Mouse (Mus musculus): ENCODE data around the gene Trpt1.

The Trpt1 gene

GRCm38 (mm10) chr19:6996006-6996405, at the start of gene Trpt1, which contains the start of gene Nudt22:
Gene Trpt1, plus strand, starts transcription at chr19:6996131.
Gene Nudt22, minus strand, starts transcription at chr19:6996117.
- DNase-seq = peak; percentile 84

GRCm38 (mm10) chr19:6947742-6948141, 48.2 kb upstream of the Trpt1 start:
- no peak for DNase-seq

- peak; percentile 66 for DNase-seq
These were observed 47.7 kb upstream of the Trpt1 start for GRCm38 (mm10) chr19:6948186-6948585.

GRCm38 (mm10) chr19:6949532-6949931, 46.4 kb upstream of the Trpt1 start:
- no peak for DNase-seq

GRCm38 (mm10) chr19:6949951-6950350, 46.0 kb upstream of the Trpt1 start:
- no peak for DNase-seq

GRCm38 (mm10) chr19:6950613-6951153, 45.2 kb upstream of the Trpt1 start:
- DNase-seq = peak; percentile 62

- peak; percentile 88 for DNase-seq
These were observed 44.5 kb upstream of the Trpt1 start for GRCm38 (mm10) chr19:6951381-6951968.

GRCm38 (mm10) chr19:6951994-6952711, 43.8 kb upstream of the Trpt1 start:
- DNase-seq = peak; percentile 78

- no peak for DNase-seq
These were observed 43.3 kb upstream of the Trpt1 start for GRCm38 (mm10) chr19:6952712-6953037.

- no peak for DNase-seq
These were observed 41.9 kb upstream of the Trpt1 start for GRCm38 (mm10) chr19:6954046-6954445.

- no peak for DNase-seq
These were observed 40.5 kb upstream of the Trpt1 start for GRCm38 (mm10) chr19:6955424-6955823.

- DNase-seq = no peak
These were observed 39.5 kb upstream of the Trpt1 start for GRCm38 (mm10) chr19:6956461-6956860.

GRCm38 (mm10) chr19:6968491-6969271, 27.2 kb upstream of the Trpt1 start:
- no peak for DNase-seq

GRCm38 (mm10) chr19:6969291-6969664, 26.7 kb upstream of the Trpt1 start:
- no peak for DNase-seq

- no peak for DNase-seq
These were observed 26.1 kb upstream of the Trpt1 start for GRCm38 (mm10) chr19:6969665-6970381.

- no peak for DNase-seq
These were observed 25.4 kb upstream of the Trpt1 start for GRCm38 (mm10) chr19:6970460-6971085.

GRCm38 (mm10) chr19:6971644-6972043, 24.3 kb upstream of the Trpt1 start:
- DNase-seq = no peak

GRCm38 (mm10) chr19:6972247-6972917, 23.5 kb upstream of the Trpt1 start:
- DNase-seq = no peak

- DNase-seq = no peak
These were observed 22.2 kb upstream of the Trpt1 start for GRCm38 (mm10) chr19:6973581-6974190.

GRCm38 (mm10) chr19:6974211-6975205, 21.4 kb upstream of the Trpt1 start, which contains the start of gene Ppp1r14b:
Gene Ppp1r14b, plus strand, starts transcription at chr19:6974968.
- DNase-seq = peak; percentile 52

Data from cerebellum, adult 8-10 months (tissue).